ENCODE assay signal across 15 mouse cellular contexts in the genomic region with DNA sequence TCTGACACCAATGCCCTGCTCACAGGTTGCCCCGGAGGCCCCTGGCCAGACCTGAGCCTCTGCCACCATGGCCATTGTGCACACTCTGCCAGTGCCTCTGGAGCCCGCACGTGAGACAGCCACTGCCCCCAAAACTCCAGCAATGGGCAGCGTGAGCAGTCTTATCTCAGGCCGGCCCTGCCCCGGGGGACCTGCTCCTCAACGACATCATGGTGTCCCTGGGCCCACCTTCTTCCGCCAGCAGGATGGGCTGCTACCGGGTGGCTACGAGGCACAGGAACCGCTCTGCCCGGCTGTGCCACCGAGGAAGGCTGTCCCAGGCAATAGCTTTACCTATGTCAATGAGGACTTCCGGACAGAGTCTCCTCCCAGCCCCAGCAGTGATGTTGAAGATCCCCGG. TPM values are rescaled to one million over a fixed set of nuclear protein-coding genes. Genes with fewer than 3 reads are reported as not detected.
DNase-seq lines count a peak whose midpoint lies in the region; ATAC-seq and TF ChIP-seq lines count a peak whose summit lies in the region.
"Had no signal": no experiment of that assay in that cellular context is flagged by ENCODE, and none has a peak within 500 bp of the region (broad histone marks: within the 10 kb centered on the region; RNA-seq: fewer than 3 reads in every experiment).

No protein-coding gene starts in this region.

- H3K4me1 ChIP-seq in heart, adult 2 months (ENCODE audit: control insufficient read depth, insufficient read depth, low read length) = peaks cover 18% of the 10 kb centered on the region
- H3K4me1 ChIP-seq in lung, embryonic 16.5 days (replicated peaks; ENCODE audit: control insufficient read depth, insufficient read depth, low read length) = peaks cover 41% of the 10 kb centered on the region
- H3K4me1 ChIP-seq in forebrain, embryonic 15.5 days = peaks cover 48% of the 10 kb centered on the region

- no peak for TF ChIP-seq EP300 in heart, adult 2 months (IDR thresholded peaks at IDR 0.05; ENCODE audit: insufficient read depth, low read depth, low read length)

- no peaks in the 10 kb centered on the region for H3K27me3 ChIP-seq in heart, adult 2 months (ENCODE audit: control insufficient read depth, insufficient read depth, low read length)
- H3K27me3 ChIP-seq in lung, embryonic 16.5 days (ENCODE audit: control insufficient read depth, insufficient read depth, low read depth, low read length) = no peaks in the 10 kb centered on the region
- H3K27me3 ChIP-seq in forebrain, embryonic 15.5 days = no peaks in the 10 kb centered on the region
- no peaks in the 10 kb centered on the region for H3K27me3 ChIP-seq in myocyte (ENCODE audit: control insufficient read depth, insufficient read depth, insufficient read length)
- H3K27me3 ChIP-seq: megakaryocyte, embryonic 14.5 days; Patski had no signal

- 47% methylated on average over 15 of the region's 15 CpGs for WGBS in heart, adult 2 months
- WGBS in lung, embryonic 16.5 days = 85% methylated on average over 15 of the region's 15 CpGs
- 91% methylated on average over 15 of the region's 15 CpGs for WGBS in forebrain, embryonic 15.5 days

- H3ac ChIP-seq in myocyte (ENCODE audit: control insufficient read depth, insufficient read length) = no peak overlapping the region

- TF ChIP-seq POLR2A in heart, adult 2 months (IDR thresholded peaks at IDR 0.05; ENCODE audit: insufficient read depth, low read depth, low read length) = no peak
- TF ChIP-seq POLR2A in myocyte (IDR thresholded peaks at IDR 0.05; ENCODE audit: insufficient read length, low read depth) = peak; percentile 12

- no peak for TF ChIP-seq CTCF in heart, adult 2 months (IDR thresholded peaks at IDR 0.05)

- intact Hi-C loops in heart, adult 2 months (cut with DNase I) = no loop called here
- intact Hi-C loops in heart, postnatal 10 days (cut with DNase I) = no loop called here

- peak overlapping the region; percentile 61 for H3K9ac ChIP-seq in heart, adult 2 months (ENCODE audit: low read depth, low read length)
- H3K9ac ChIP-seq in lung, embryonic 16.5 days (ENCODE audit: low read length) = peak overlapping the region; percentile 34; the same call in 1 of the 2 replicates
- 0 out of 2 replicates have a peak overlapping the region, but pooled peaks have one; percentile 8 for H3K9ac ChIP-seq in forebrain, embryonic 15.5 days (replicated peaks)

- H3K4me3 ChIP-seq in heart, adult 2 months = peak overlapping the region; percentile 11; the same call in 1 of the 2 replicates
- H3K4me3 ChIP-seq in lung, embryonic 16.5 days (ENCODE audit: low read length) = no peak overlapping the region
- H3K4me3 ChIP-seq in forebrain, embryonic 15.5 days = no peak overlapping the region
- H3K4me3 ChIP-seq in myocyte = no peak overlapping the region
- H3K4me3 ChIP-seq: megakaryocyte, embryonic 14.5 days had no signal

- H3K27ac ChIP-seq in heart, adult 2 months = peak overlapping the region; percentile 72
- H3K27ac ChIP-seq in lung, embryonic 16.5 days (ENCODE audit: low read length) = no peak overlapping the region
- no peak overlapping the region for H3K27ac ChIP-seq in forebrain, embryonic 15.5 days (replicated peaks)

- ATAC-seq in lung, embryonic 16.5 days (ENCODE audit: low read depth) = no peak
- no peak for ATAC-seq in forebrain, embryonic 15.5 days (replicated peaks)
- ATAC-seq: Patski had no signal

- peaks cover 7% of the 10 kb centered on the region for H3K79me2 ChIP-seq in heart, adult 2 months (replicated peaks; ENCODE audit: control insufficient read depth, insufficient read depth, low read length)
- peaks cover 48% of the 10 kb centered on the region for H3K79me2 ChIP-seq in myocyte (ENCODE audit: control insufficient read depth, insufficient read depth)

- peaks cover 21% of the 10 kb centered on the region for H3K36me3 ChIP-seq in heart, adult 2 months (ENCODE audit: control insufficient read depth, insufficient read depth, low read length)
- peaks cover 37% of the 10 kb centered on the region for H3K36me3 ChIP-seq in lung, embryonic 16.5 days (ENCODE audit: control insufficient read depth, insufficient read depth, low read length)
- peaks cover 29% of the 10 kb centered on the region for H3K36me3 ChIP-seq in forebrain, embryonic 15.5 days
- no peaks in the 10 kb centered on the region for H3K36me3 ChIP-seq in myocyte (ENCODE audit: control insufficient read depth, insufficient read depth)

- no peaks in the 10 kb centered on the region for H3K9me3 ChIP-seq in lung, embryonic 16.5 days (ENCODE audit: control insufficient read depth, low read length)
- H3K9me3 ChIP-seq in forebrain, embryonic 15.5 days = no peaks in the 10 kb centered on the region
- H3K9me3 ChIP-seq: megakaryocyte, embryonic 14.5 days had no signal

- 0 out of 2 replicates have a peak overlapping the region, but pooled peaks have one; percentile 50 for H3K4me2 ChIP-seq in lung, embryonic 16.5 days (ENCODE audit: low read depth, low read length)
- H3K4me2 ChIP-seq in forebrain, embryonic 15.5 days (replicated peaks) = no peak overlapping the region
- H3K4me2 ChIP-seq in myocyte (ENCODE audit: low read depth) = peak overlapping the region; percentile 78

- DNase-seq in heart, adult 2 months = peak in 1 of 2 experiments; percentile 14
- no peak for DNase-seq in heart, postnatal 10 days
- no peak for DNase-seq in lung, postnatal 14 days
- DNase-seq in Muller cell, postnatal 12 days (ENCODE audit: inconsistent ontology term) = no peak
- no peak for DNase-seq in adrenal gland, postnatal 4 days (ENCODE audit: low spot score in 2 of 2)
- DNase-seq: adrenal gland, adult 8-10 months; cerebellum, adult 8-10 months; gastrocnemius, postnatal 14 days; kidney, adult 18-20 months; liver had no signal

TF ChIP-seq in myocyte, 11 proteins besides CTCF, POLR2A, EP300 and RAD21:
- TF ChIP-seq POLR2AphosphoS2 (IDR thresholded peaks at IDR 0.05; ENCODE audit: insufficient read length, low read depth) = peak; percentile 60
- no peak for TF ChIP-seq MYOD1 (IDR thresholded peaks at IDR 0.05; ENCODE audit: control insufficient read depth in 1 of 3, insufficient read length in 2 of 3, low read depth in 2 of 3)
TF ChIP-seq in myocyte: peak in this region for 1.

RNA-seq across cellular contexts. Expression of gene Lzts2, which starts 7.1 kb away (rescaled TPM):
- 10 to 100 TPM; 59.1 to 68.1 TPM for total RNA-seq in heart, adult 2 months (2021)
- polyA plus RNA-seq in heart, adult 2 months (2012; rRNA removed) = 48.8 and 61.6 TPM in 2 replicates
- 10 to 100 TPM; 60.9 to 77.8 TPM for total RNA-seq in heart, postnatal 10 days (2021)
- 50.1 and 51.6 TPM in 2 replicates for polyA plus RNA-seq in lung, embryonic 16.5 days (2015; fragmentation: Nextera tagmentation; extraction: Ambion mirVana)
- 25.7 and 27.7 TPM in 2 replicates for polyA plus RNA-seq in forebrain, embryonic 15.5 days (2015; fragmentation: Nextera tagmentation; extraction: Ambion mirVana)
- 66.1 TPM for polyA plus RNA-seq in myocyte (2012; fragmentation: generic; extraction: Trizol)
- total RNA-seq in adrenal gland, postnatal 4 days (2021) = 100 to 1,000 TPM; 107 to 119 TPM

RNA-seq across cellular contexts. Expression of gene Mrpl43, which starts 15.1 kb away (rescaled TPM):
- total RNA-seq in heart, adult 2 months (2021) = 10 to 100 TPM; 45.6 to 53.6 TPM
- 55.8 and 64.7 TPM in 2 replicates for polyA plus RNA-seq in heart, adult 2 months (2012; rRNA removed)
- 10 to 100 TPM; 49.1 to 51.6 TPM for total RNA-seq in heart, postnatal 10 days (2021)
- polyA plus RNA-seq in lung, embryonic 16.5 days (2015; fragmentation: Nextera tagmentation; extraction: Ambion mirVana) = 65.2 and 67.2 TPM in 2 replicates
- 83.9 and 87.1 TPM in 2 replicates for polyA plus RNA-seq in forebrain, embryonic 15.5 days (2015; fragmentation: Nextera tagmentation; extraction: Ambion mirVana)
- polyA plus RNA-seq in myocyte (2012; fragmentation: generic; extraction: Trizol) = 81.3 TPM
- 10 to 100 TPM; 49.9 to 51.2 TPM for total RNA-seq in adrenal gland, postnatal 4 days (2021)

RNA-seq across cellular contexts. Expression of gene Twnk, which starts 15.9 kb away (rescaled TPM):
- 10 to 100 TPM; 29.3 to 32.1 TPM for total RNA-seq in heart, adult 2 months (2021)
- 11.9 and 21.9 TPM in 2 replicates for polyA plus RNA-seq in heart, adult 2 months (2012; rRNA removed)
- 10 to 100 TPM; 16.6 to 19.1 TPM for total RNA-seq in heart, postnatal 10 days (2021)
- 19.8 and 19.9 TPM in 2 replicates for polyA plus RNA-seq in lung, embryonic 16.5 days (2015; fragmentation: Nextera tagmentation; extraction: Ambion mirVana)
- polyA plus RNA-seq in forebrain, embryonic 15.5 days (2015; fragmentation: Nextera tagmentation; extraction: Ambion mirVana) = 24.0 and 24.4 TPM in 2 replicates
- 13.5 TPM for polyA plus RNA-seq in myocyte (2012; fragmentation: generic; extraction: Trizol)
- total RNA-seq in adrenal gland, postnatal 4 days (2021) = 10 to 100 TPM; 30.5 to 33.0 TPM

RNA-seq across cellular contexts. Expression of gene Pdzd7, which starts 24.2 kb away (rescaled TPM):
- total RNA-seq in heart, adult 2 months (2021) = under 1 TPM in 1 of 2 experiments, not detected in 1; 0.08 TPM
- 0.38 and 0.43 TPM in 2 replicates for polyA plus RNA-seq in heart, adult 2 months (2012; rRNA removed)
- under 1 TPM in 1 of 2 experiments, not detected in 1; 0.22 TPM for total RNA-seq in heart, postnatal 10 days (2021)
- polyA plus RNA-seq in lung, embryonic 16.5 days (2015; fragmentation: Nextera tagmentation; extraction: Ambion mirVana) = 0.21 and 0.33 TPM in 2 replicates
- 1.7 and 2.2 TPM in 2 replicates for polyA plus RNA-seq in forebrain, embryonic 15.5 days (2015; fragmentation: Nextera tagmentation; extraction: Ambion mirVana)
- polyA plus RNA-seq in myocyte (2012; fragmentation: generic; extraction: Trizol) = 5.0 TPM
- under 1 TPM; 0.25 to 0.34 TPM for total RNA-seq in adrenal gland, postnatal 4 days (2021)

RNA-seq across cellular contexts. Expression of gene Sfxn3, which starts 25.9 kb away (rescaled TPM):
- total RNA-seq in heart, adult 2 months (2021) = 10 to 100 TPM; 10.0 to 11.1 TPM
- polyA plus RNA-seq in heart, adult 2 months (2012; rRNA removed) = 15.5 and 18.7 TPM in 2 replicates
- 10 to 100 TPM; 21.8 to 23.9 TPM for total RNA-seq in heart, postnatal 10 days (2021)
- polyA plus RNA-seq in lung, embryonic 16.5 days (2015; fragmentation: Nextera tagmentation; extraction: Ambion mirVana) = 26.0 and 26.1 TPM in 2 replicates
- polyA plus RNA-seq in forebrain, embryonic 15.5 days (2015; fragmentation: Nextera tagmentation; extraction: Ambion mirVana) = 65.0 and 67.6 TPM in 2 replicates
- polyA plus RNA-seq in myocyte (2012; fragmentation: generic; extraction: Trizol) = 43.4 TPM
- 10 to 100 TPM; 70.9 to 72.4 TPM for total RNA-seq in adrenal gland, postnatal 4 days (2021)

Comparison
In these comparisons a context has a peak if more than half of its experiments do, and no peak if none do; other contexts are left out.
1. H3K9ac ChIP-seq: peak in every context shown above with its lines; median percentile 61 in heart, adult 2 months; 34 in lung, embryonic 16.5 days; 8 in forebrain, embryonic 15.5 days.